Mouse (Mus musculus): Measurements from ENCODE around the gene Map3k5. TPM values are rescaled to one million over a fixed set of nuclear protein-coding genes. Genes with fewer than 3 reads are reported as not detected.
"Not testable (repeated sequence)": the region's sequence is repeated elsewhere in the genome, so short reads cannot be mapped to it uniquely, and the experiment has no call there.

The Map3k5 gene
- 22.4 and 37.3 TPM in 2 replicates for total RNA-seq (2014; fragmentation: Nextera tagmentation)
- total RNA-seq (2017) = 16.9 and 17.3 TPM in 2 replicates

- 0 out of 2 replicates have a peak, but pooled peaks have one; percentile 2 for ATAC-seq (replicated peaks; ENCODE audit: poor library complexity, severe bottlenecking)
Measured at GRCm38 (mm10) chr10:19934384-19935294, at the start of gene Map3k5. Gene Map3k5, plus strand, starts transcription at chr10:19934472.

- ATAC-seq (replicated peaks; ENCODE audit: poor library complexity, severe bottlenecking) = no peak
Measured at GRCm38 (mm10) chr10:19886249-19886648, 48.0 kb upstream of the Map3k5 start.

- ATAC-seq (replicated peaks; ENCODE audit: poor library complexity, severe bottlenecking) = no peak
Measured at GRCm38 (mm10) chr10:19889908-19890307, 44.4 kb upstream of the Map3k5 start.

- no peak for ATAC-seq (replicated peaks; ENCODE audit: poor library complexity, severe bottlenecking)
Measured at GRCm38 (mm10) chr10:19891686-19892085, 42.6 kb upstream of the Map3k5 start.

- no peak for ATAC-seq (replicated peaks; ENCODE audit: poor library complexity, severe bottlenecking)
Measured at GRCm38 (mm10) chr10:19893146-19893545, 41.1 kb upstream of the Map3k5 start.

- peak; percentile 30; the same call in 1 of the 2 replicates for ATAC-seq (replicated peaks; ENCODE audit: poor library complexity, severe bottlenecking)
Measured at GRCm38 (mm10) chr10:19893976-19894375, 40.3 kb upstream of the Map3k5 start.

- no peak for ATAC-seq (replicated peaks; ENCODE audit: poor library complexity, severe bottlenecking)
Measured at GRCm38 (mm10) chr10:19900191-19900590, 34.1 kb upstream of the Map3k5 start.

GRCm38 (mm10) chr10:19901992-19902391 is 32.3 kb upstream of the Map3k5 start:
- ATAC-seq (replicated peaks; ENCODE audit: poor library complexity, severe bottlenecking) = no peak

GRCm38 (mm10) chr10:19904077-19904820 is 30.0 kb upstream of the Map3k5 start:
- ATAC-seq (replicated peaks; ENCODE audit: poor library complexity, severe bottlenecking) = no peak

GRCm38 (mm10) chr10:19907246-19907804 is 26.9 kb upstream of the Map3k5 start, which contains the start of gene Pex7:
Gene Pex7, minus strand, starts transcription at chr10:19907689.
- peak; percentile 88 for ATAC-seq (replicated peaks; ENCODE audit: poor library complexity, severe bottlenecking)

GRCm38 (mm10) chr10:19908076-19908475 is 26.2 kb upstream of the Map3k5 start:
- no peak for ATAC-seq (replicated peaks; ENCODE audit: poor library complexity, severe bottlenecking)

- no peak for ATAC-seq (replicated peaks; ENCODE audit: poor library complexity, severe bottlenecking)
Measured at GRCm38 (mm10) chr10:19910516-19910915, 23.8 kb upstream of the Map3k5 start.

GRCm38 (mm10) chr10:19911583-19911982 is 22.7 kb upstream of the Map3k5 start:
- no peak for ATAC-seq (replicated peaks; ENCODE audit: poor library complexity, severe bottlenecking)

- ATAC-seq (replicated peaks; ENCODE audit: poor library complexity, severe bottlenecking) = peak; percentile 24; the same call in 1 of the 2 replicates
Measured at GRCm38 (mm10) chr10:19913806-19914205, 20.5 kb upstream of the Map3k5 start.

- ATAC-seq (replicated peaks; ENCODE audit: poor library complexity, severe bottlenecking) = peak; percentile 91
Measured at GRCm38 (mm10) chr10:19915301-19915700, 19.0 kb upstream of the Map3k5 start.

- no peak for ATAC-seq (replicated peaks; ENCODE audit: poor library complexity, severe bottlenecking)
Measured at GRCm38 (mm10) chr10:19922410-19922809, 11.9 kb upstream of the Map3k5 start.

GRCm38 (mm10) chr10:19924256-19924655 is 10.0 kb upstream of the Map3k5 start:
- ATAC-seq (replicated peaks; ENCODE audit: poor library complexity, severe bottlenecking) = no peak

GRCm38 (mm10) chr10:19926391-19926897 is 7.8 kb upstream of the Map3k5 start:
- ATAC-seq (replicated peaks; ENCODE audit: poor library complexity, severe bottlenecking) = not testable (repeated sequence)

GRCm38 (mm10) chr10:19928205-19928604 is 6.1 kb upstream of the Map3k5 start:
- no peak for ATAC-seq (replicated peaks; ENCODE audit: poor library complexity, severe bottlenecking)

GRCm38 (mm10) chr10:19932986-19933385 is 1.3 kb upstream of the Map3k5 start:
- no peak for ATAC-seq (replicated peaks; ENCODE audit: poor library complexity, severe bottlenecking)

Data from granulocyte monocyte progenitor cell, adult 5-6 weeks (primary cell).